Mouse (Mus musculus): ENCODE measurements around the gene Gm5799. TPM values are rescaled to one million over a fixed set of nuclear protein-coding genes. Genes with fewer than 3 reads are reported as not detected.
"Not testable (repeated sequence)": the region's sequence is repeated elsewhere in the genome, so short reads cannot be mapped to it uniquely, and the experiment has no call there.

Gene Gm5799
- polyA plus RNA-seq (2015; fragmentation: Nextera tagmentation; extraction: Ambion mirVana), result not detected in 2 replicates

GRCm38 (mm10) chr14:43543276-43543675 lies at the start of gene Gm5799:
TSS of gene Gm5799 (plus strand) at chr14:43543576.
- not testable (repeated sequence) for H3K4me1 ChIP-seq; H3K27ac ChIP-seq; H3K9ac ChIP-seq; H3K4me2 ChIP-seq; ATAC-seq; H3K4me3 ChIP-seq; H3K27me3 ChIP-seq; H3K36me3 ChIP-seq (ENCODE audit: poor library complexity, severe bottlenecking); H3K9me3 ChIP-seq (replicated peaks)
- WGBS, result 89% methylated on average over 2 of the region's 2 CpGs

- 32% methylated on average over 14 of the region's 15 CpGs for WGBS
- not testable (repeated sequence) for H3K4me1 ChIP-seq; H3K27ac ChIP-seq; H3K27me3 ChIP-seq; ATAC-seq; H3K9ac ChIP-seq; H3K4me2 ChIP-seq; H3K4me3 ChIP-seq; H3K9me3 ChIP-seq (replicated peaks); H3K36me3 ChIP-seq (ENCODE audit: poor library complexity, severe bottlenecking)
Measured at GRCm38 (mm10) chr14:43531052-43532010, 12.0 kb upstream of the Gm5799 start.

DNA sequence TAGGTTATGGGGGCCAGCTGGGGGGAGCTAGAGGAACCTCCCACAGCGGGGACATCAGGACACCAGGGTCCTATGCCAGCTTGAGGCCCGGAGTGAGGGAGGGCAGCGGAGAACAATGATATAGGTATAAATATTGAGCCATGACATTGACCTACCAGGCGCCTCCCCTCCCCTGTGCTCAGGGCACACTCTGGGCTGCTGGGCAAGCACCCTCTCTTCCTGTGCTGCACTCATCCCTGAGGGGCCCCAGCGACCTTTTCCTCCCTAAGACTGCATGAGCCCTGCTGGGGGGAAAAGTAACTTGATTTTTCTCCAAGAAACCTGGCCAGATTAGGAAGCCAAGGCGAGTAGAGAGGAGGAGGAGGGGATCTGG lies 11.4 kb upstream of the Gm5799 start:
- not testable (repeated sequence) for ATAC-seq; H3K9ac ChIP-seq; H3K9me3 ChIP-seq (replicated peaks); H3K4me1 ChIP-seq; H3K4me2 ChIP-seq; H3K36me3 ChIP-seq (ENCODE audit: poor library complexity, severe bottlenecking); H3K27ac ChIP-seq; H3K4me3 ChIP-seq; H3K27me3 ChIP-seq
- WGBS, result no CpG with 5 or more reads among the region's 6 CpGs

- H3K4me3 ChIP-seq; H3K9me3 ChIP-seq (replicated peaks); H3K9ac ChIP-seq; H3K27me3 ChIP-seq; H3K4me1 ChIP-seq; H3K36me3 ChIP-seq (ENCODE audit: poor library complexity, severe bottlenecking); ATAC-seq; H3K27ac ChIP-seq; H3K4me2 ChIP-seq: not testable (repeated sequence)
- 58% methylated on average over 6 of the region's 6 CpGs for WGBS
Measured at GRCm38 (mm10) chr14:43532387-43532786, 11.0 kb upstream of the Gm5799 start.

DNA sequence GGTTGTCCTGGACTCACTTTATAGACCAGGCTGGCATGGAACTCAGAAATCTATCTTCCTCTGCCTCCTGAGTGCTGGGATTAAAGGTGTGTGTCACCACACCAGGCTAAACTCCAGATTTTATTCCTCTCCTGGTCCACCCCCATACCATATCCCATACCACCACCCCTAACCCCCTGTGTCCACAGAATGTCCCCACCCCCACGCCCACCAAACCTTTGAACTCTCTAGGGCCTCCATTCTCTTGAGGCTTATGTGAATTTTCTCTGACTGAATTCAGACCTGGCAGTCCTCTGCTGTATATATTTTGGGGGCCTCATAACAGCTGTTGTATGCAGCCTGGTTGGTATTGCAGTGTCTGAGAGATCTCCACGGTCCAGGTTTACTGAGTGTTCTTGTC lies 5.2 kb upstream of the Gm5799 start:
- not testable (repeated sequence) for ATAC-seq

DNA sequence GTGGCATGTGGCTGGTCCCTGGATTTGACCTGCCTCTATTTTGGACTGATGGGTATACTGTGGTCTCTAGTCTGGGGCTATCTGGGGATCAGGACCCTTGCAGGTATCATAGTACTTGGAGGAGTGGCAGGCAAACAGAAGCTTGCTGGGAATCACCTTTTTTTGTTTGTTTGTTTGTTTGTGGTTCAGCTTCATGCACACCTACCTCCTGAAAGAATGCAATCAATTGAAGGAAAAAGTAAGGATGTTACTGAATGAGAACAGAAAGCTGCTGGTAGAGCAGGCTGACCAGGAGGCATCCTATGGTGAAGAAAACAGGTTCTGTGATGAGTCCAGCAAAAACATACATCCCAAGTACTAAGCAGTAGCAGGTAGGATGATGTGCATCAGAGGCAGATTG lies 2.9 kb downstream of the Gm5799 start:
- H3K9me3 ChIP-seq (replicated peaks); H3K4me3 ChIP-seq; H3K27ac ChIP-seq; H3K4me1 ChIP-seq; H3K9ac ChIP-seq; ATAC-seq; H3K4me2 ChIP-seq; H3K36me3 ChIP-seq (ENCODE audit: poor library complexity, severe bottlenecking); H3K27me3 ChIP-seq: not testable (repeated sequence)

More for the DNA sequence above, 5.2 kb upstream of the Gm5799 start:
- H3K9me3 ChIP-seq (replicated peaks); H3K36me3 ChIP-seq (ENCODE audit: poor library complexity, severe bottlenecking); H3K27ac ChIP-seq; H3K4me3 ChIP-seq; H3K4me2 ChIP-seq; H3K9ac ChIP-seq; H3K27me3 ChIP-seq; H3K4me1 ChIP-seq: not testable (repeated sequence)
- 80% methylated on average over 2 of the region's 2 CpGs for WGBS

- ATAC-seq, H3K4me1 ChIP-seq: not testable (repeated sequence)
- 86% methylated on average over 2 of the region's 2 CpGs for WGBS
Measured at GRCm38 (mm10) chr14:43552271-43552670, 8.9 kb downstream of the Gm5799 start.

DNA sequence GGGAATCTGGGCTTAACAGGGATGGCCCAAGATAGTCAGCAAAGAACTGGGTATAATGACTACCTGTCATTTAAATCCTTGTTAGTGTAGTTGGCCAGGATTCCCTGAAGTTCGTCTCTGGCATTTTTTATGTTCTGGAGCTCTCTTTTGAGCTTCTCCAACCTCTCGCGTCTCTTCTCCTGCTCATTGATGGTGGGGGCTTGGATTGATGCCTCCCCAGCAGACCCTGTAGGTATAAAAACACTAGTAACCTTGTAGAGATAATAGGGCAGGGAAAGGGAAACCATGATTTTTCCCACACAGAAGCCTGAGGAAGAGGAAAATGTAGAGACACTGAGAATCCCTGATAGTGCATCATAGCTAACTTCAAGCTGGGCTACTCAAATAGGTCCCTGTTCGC lies 34.6 kb downstream of the Gm5799 start:
- WGBS, result 86% methylated on average over 4 of the region's 4 CpGs
- not testable (repeated sequence) for ATAC-seq, H3K27me3 ChIP-seq

More at GRCm38 (mm10) chr14:43552271-43552670, 8.9 kb downstream of the Gm5799 start:
- not testable (repeated sequence) for H3K36me3 ChIP-seq (ENCODE audit: poor library complexity, severe bottlenecking); H3K27ac ChIP-seq; H3K27me3 ChIP-seq; H3K9ac ChIP-seq; H3K4me2 ChIP-seq; H3K4me3 ChIP-seq; H3K9me3 ChIP-seq (replicated peaks)

GRCm38 (mm10) chr14:43579046-43579445 lies 35.7 kb downstream of the Gm5799 start, which contains the start of gene Gm17654:
TSS of gene Gm17654 (minus strand) at chr14:43579146.
- H3K36me3 ChIP-seq (ENCODE audit: poor library complexity, severe bottlenecking); H3K27me3 ChIP-seq; H3K4me2 ChIP-seq; ATAC-seq; H3K4me1 ChIP-seq; H3K27ac ChIP-seq; H3K4me3 ChIP-seq; H3K9ac ChIP-seq; H3K9me3 ChIP-seq (replicated peaks): not testable (repeated sequence)
- 82% methylated on average over 1 of the region's 2 CpGs for WGBS

More for the DNA sequence above, 34.6 kb downstream of the Gm5799 start:
- not testable (repeated sequence) for H3K4me1 ChIP-seq; H3K27ac ChIP-seq; H3K9ac ChIP-seq; H3K4me2 ChIP-seq; H3K9me3 ChIP-seq (replicated peaks); H3K4me3 ChIP-seq; H3K36me3 ChIP-seq (ENCODE audit: poor library complexity, severe bottlenecking)

Other genes with a start within 250 kb of the Gm5799 start
- not detected in 2 replicates for gene Gm8127, start 249.7 kb upstream of the Gm5799 start, polyA plus RNA-seq (2015; fragmentation: Nextera tagmentation; extraction: Ambion mirVana)
- not detected in 2 replicates for gene 1700001F09Rik, start 195.8 kb upstream of the Gm5799 start, polyA plus RNA-seq (2015; fragmentation: Nextera tagmentation; extraction: Ambion mirVana)
- gene Gm8138, start 127.2 kb upstream of the Gm5799 start, polyA plus RNA-seq (2015; fragmentation: Nextera tagmentation; extraction: Ambion mirVana), result not detected in 2 replicates
- gene Gm17654, start 35.6 kb downstream of the Gm5799 start, polyA plus RNA-seq (2015; fragmentation: Nextera tagmentation; extraction: Ambion mirVana), result not detected in 2 replicates
- not detected in 2 replicates for gene Gm10375, start 64.4 kb downstream of the Gm5799 start, polyA plus RNA-seq (2015; fragmentation: Nextera tagmentation; extraction: Ambion mirVana)
- gene Gm8165, start 133.6 kb downstream of the Gm5799 start, polyA plus RNA-seq (2015; fragmentation: Nextera tagmentation; extraction: Ambion mirVana), result not detected in 2 replicates
- 2.4 and 2.5 TPM in 2 replicates for gene Gm7324, start 154.3 kb downstream of the Gm5799 start, polyA plus RNA-seq (2015; fragmentation: Nextera tagmentation; extraction: Ambion mirVana)
- gene Gm16506, start 183.9 kb downstream of the Gm5799 start, polyA plus RNA-seq (2015; fragmentation: Nextera tagmentation; extraction: Ambion mirVana), result not detected in 2 replicates
- not detected in 2 replicates for gene Gm6526, start 204.3 kb downstream of the Gm5799 start, polyA plus RNA-seq (2015; fragmentation: Nextera tagmentation; extraction: Ambion mirVana)
- gene Gm8180, start 241.2 kb downstream of the Gm5799 start, polyA plus RNA-seq (2015; fragmentation: Nextera tagmentation; extraction: Ambion mirVana), result not detected in 2 replicates